Mouse (Mus musculus): ENCODE measurements around the gene Ndufaf7. TPM values are rescaled to one million over a fixed set of nuclear protein-coding genes. Genes with fewer than 3 reads are reported as not detected.

Ndufaf7 gene
- polyA plus RNA-seq, 1 experiment from 2014 or later: 49.5 TPM

Other genes starting within 250 kb of the Ndufaf7 start
- 6.3 and 7.0 TPM in 2 replicates for gene Strn, start 199.9 kb upstream of the Ndufaf7 start, polyA plus RNA-seq (2016; fragmentation: Nextera tagmentation; extraction: Ambion mirVana)
- 23.6 and 24.7 TPM in 2 replicates for gene Heatr5b, start 101.8 kb upstream of the Ndufaf7 start, polyA plus RNA-seq (2016; fragmentation: Nextera tagmentation; extraction: Ambion mirVana)
- 51.7 and 53.7 TPM in 2 replicates for gene Gpatch11, start 101.6 kb upstream of the Ndufaf7 start, polyA plus RNA-seq (2016; fragmentation: Nextera tagmentation; extraction: Ambion mirVana)
- gene Eif2ak2, start 54.6 kb upstream of the Ndufaf7 start, polyA plus RNA-seq (2016; fragmentation: Nextera tagmentation; extraction: Ambion mirVana): 4.3 and 5.5 TPM in 2 replicates
- not detected in 2 replicates for gene Sult6b1, start 30.1 kb upstream of the Ndufaf7 start, polyA plus RNA-seq (2016; fragmentation: Nextera tagmentation; extraction: Ambion mirVana)
- 101 and 107 TPM in 2 replicates for gene Cebpzos, start 20.6 kb upstream of the Ndufaf7 start, polyA plus RNA-seq (2016; fragmentation: Nextera tagmentation; extraction: Ambion mirVana)
- gene Cebpz, start 70 bp upstream of the Ndufaf7 start, polyA plus RNA-seq (2016; fragmentation: Nextera tagmentation; extraction: Ambion mirVana): 58.5 and 60.1 TPM in 2 replicates
- 35.6 and 36.8 TPM in 2 replicates for gene Prkd3, start 83.7 kb downstream of the Ndufaf7 start, polyA plus RNA-seq (2016; fragmentation: Nextera tagmentation; extraction: Ambion mirVana)
- 8.2 and 9.2 TPM in 2 replicates for gene Qpct, start 114.8 kb downstream of the Ndufaf7 start, polyA plus RNA-seq (2016; fragmentation: Nextera tagmentation; extraction: Ambion mirVana)